Mouse (Mus musculus) kidney, postnatal 4 days (tissue): ENCODE data around the gene Pan2.
"Not testable (repeated sequence)": the region's sequence is repeated elsewhere in the genome, so short reads cannot be mapped to it uniquely, and the experiment has no call there.

Experiments used
- DNase-seq, 2 experiments: peaks; one replicate each; pipeline ENCODE4 v3.0.0; 2021; ENCODE audit warnings: mixed read lengths in 2 of 2

Gene Pan2

DNA sequence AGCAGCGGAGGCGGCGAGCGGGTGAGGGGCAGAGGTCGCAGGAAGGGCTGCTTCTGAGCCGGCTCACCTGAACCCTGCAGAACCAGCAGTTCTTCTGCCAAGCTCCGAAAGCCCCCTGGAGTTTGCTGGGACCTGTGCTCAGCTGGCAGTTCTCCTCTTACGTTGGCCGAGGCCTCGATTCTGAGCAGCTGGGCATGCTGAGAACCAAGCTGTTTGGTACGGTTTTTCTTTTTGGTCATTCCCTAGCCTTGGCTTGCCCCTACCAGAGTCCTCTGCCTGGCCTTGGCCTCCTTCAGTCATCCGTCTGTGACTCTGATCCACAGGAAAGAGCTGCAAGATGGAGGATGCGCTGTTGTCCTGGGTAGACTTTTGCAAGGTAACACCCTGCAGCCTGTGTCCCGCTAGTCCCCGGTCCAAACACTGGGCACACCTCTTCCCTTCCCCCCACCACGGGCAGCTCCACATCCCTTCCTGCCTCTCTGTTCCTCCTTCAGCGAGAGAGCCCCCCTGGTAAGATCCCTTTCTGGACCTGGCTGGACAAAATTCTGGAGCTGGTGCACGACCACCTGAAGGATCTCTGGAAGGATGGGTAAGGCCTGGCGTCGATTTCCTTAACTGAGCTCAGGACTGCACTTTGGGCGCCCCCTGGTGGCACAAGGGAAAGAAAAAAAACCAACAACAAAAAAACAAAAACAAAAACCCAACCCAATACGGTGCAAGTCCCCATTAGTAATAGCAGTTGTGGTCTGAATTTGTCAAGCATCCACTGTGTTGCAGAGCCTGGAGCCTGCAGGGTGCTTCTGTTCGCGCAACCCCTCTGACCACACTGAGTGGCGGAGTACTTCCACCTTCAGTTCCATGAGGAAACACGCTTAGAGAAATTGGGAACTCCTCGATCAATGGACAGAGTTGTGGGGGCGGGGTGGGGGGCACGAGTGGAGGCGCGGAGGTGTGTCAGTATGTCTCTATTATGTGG is 19.2 kb upstream of the Pan2 start:
- peak; percentile 84 to 86 for DNase-seq

DNA sequence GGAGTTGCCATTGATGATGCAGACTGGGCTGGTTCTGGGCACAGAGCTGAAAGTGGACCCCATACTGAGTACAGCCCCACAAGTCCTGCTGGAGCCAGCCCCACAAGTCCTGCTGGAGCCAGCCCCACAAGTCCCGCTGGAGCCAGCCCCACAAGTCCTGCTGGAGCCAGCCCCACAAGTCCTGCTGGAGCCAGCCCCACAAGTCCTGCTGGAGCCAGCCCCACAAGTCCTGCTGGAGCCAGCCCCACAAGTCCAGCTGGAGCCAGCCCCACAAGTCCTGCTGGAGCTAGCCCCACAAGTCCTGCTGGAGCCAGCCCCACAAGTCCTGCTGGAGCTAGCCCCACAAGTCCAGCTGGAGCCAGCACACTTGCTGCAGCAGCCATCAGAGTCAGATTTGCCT is 12.5 kb upstream of the Pan2 start:
- not testable (repeated sequence) for DNase-seq

DNA sequence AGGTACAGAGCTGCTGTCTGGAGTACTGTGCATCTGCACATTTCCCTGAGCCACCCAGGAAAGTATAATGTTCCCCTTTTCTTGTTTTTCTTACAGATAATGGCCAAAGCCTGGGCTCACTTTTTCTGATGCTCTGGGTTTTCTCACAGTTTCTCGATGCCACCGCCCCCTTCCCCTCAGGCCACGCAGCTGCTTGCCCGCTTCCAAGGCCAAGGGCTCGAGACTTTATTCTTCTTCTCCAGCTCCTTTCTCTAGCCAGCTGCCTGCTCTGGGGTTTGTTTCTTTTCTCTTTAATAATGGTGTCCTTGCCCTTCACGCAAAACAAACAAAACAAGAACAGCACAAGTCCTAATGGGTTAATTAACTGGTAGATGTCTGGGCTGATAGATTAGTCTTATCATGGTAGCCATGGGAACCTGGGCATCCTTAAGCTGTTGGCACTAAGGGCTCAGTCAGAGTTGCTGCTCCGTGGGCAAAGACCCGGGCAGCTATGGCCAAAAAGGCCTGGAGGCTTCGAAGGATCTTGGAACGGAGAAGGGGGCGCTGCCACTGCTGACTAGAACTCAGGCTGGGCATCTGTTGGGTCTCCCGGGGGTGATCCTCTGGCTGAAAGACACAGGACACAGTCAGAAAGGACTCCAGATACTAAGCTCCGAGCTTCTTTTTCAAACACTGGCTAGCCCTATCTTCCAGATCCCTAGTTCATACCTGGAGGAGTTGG is 6.6 kb upstream of the Pan2 start:
- DNase-seq, result no peak

DNA sequence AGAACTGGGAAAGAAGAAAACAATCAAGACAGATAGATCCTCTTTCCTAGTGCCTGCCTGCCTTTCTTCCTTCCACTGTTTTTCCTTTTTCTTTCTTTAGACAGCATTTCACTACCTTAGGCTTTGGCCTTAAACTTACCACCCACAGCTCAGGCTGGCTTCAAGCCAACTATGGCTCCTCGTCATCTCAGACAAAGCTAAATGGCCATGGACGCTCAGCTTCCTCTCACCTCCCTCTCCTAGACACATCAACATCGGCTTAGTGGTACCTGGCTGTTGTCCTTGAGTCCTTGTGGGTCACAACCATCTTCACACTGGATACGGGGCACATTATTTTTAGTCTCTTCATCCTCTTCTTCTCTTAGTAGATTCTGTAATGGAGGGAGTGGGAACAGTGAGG is 5.9 kb upstream of the Pan2 start:
- DNase-seq, result peak in 1 of 2 experiments; percentile 21

DNA sequence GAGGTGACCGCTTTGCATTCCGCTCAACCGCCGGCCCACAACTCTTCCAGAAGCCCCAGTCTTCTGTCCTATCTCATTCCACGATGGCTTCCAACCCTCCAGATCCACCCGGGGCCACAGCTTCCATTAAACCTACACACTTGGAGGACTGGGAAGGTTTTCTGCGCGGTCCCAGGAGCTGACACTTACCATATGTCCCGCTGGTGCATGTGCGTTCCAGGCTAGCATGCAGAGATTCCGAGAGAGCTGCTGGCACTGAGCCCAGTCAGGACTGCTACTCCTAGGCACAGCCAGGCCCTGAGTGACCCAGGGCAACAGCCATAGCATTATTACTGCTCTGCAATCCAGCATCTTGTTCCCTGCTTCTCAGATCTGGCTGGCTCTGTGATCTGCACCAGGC is 5.5 kb upstream of the Pan2 start:
- DNase-seq, result peak; percentile 63 to 68

DNA sequence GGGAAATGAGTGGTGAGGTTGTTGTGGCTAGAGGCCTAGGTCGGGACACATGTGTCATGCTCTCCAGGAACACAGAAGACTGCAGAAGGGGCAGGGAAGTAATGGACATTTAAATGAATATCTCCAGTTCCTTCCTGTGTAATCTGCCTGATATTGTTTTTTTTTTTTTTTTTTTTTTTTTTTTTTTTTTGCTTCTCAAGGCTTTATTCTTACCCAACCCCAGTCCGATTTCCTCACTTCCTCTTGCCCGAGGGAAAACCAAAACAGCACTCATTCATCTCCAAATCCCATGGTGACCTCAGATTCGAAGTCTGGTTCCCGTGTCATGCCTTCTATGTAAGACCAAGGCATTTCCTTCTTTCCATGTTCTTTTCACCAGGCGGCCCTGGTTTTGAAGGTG is 4.9 kb upstream of the Pan2 start:
- no peak for DNase-seq

DNA sequence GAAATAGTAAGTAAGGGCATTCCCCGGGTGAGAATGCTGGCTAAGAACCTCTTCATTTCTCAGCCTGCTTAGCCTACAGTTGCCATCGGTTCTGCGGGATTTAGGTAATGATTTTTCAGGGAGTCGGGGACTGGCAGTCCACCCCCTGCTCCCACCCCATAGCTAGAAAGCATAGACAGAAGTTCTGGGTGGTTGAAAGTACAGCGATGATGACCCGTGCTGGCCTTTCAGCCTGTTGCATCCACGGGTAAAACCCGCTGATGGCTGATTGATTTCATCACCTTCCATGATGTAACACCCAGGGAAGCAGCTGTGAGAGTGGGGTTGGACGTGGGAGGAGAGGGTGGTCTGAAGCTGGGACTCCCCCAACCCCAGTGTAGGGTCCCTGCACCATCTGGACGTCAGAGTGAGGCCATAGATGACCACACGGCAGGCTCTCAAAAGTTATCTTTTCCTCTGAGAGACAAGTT is 4.4 kb upstream of the Pan2 start, which contains the start of gene Il23a:
TSS of gene Il23a (minus strand) at position 51 of the 470 bp plus-strand sequence.
- DNase-seq, result no peak

DNA sequence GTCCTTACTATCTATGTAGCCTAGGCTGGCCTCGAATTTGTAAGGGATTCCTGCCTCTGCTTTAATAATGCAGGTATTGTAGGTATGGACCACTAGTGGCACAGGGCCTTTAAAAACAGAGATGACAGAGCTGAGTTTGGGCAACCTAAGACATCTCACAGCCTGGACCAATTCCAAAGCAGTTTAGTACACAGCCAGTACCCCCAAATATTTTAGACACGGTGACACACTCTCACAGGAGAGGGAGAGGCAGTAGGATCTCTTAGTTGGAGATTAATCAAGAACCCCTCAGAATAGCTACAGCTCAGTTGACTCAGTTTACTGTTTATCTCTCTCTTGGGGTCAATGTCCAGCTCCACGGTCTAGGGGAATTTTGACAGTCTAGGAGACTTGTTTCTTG is 778 bp upstream of the Pan2 start:
- DNase-seq, result no peak

DNA sequence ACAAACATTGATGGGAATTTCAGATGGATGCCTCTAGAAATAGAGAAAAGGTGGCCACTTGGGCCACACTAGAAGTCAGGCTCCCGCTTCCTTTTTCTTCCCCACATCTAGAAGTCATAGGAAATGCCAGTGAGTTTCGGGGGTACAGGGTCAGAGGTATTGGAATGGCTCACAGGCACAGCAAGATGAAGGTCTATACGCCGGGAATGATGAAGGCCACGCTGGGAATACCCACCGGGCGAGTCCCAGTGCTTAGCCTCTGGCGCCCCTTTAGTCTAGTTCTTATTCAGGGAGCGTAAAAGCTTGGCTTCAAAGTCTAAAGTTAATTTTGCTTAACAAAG is 380 bp upstream of the Pan2 start:
- DNase-seq, result no peak

DNA sequence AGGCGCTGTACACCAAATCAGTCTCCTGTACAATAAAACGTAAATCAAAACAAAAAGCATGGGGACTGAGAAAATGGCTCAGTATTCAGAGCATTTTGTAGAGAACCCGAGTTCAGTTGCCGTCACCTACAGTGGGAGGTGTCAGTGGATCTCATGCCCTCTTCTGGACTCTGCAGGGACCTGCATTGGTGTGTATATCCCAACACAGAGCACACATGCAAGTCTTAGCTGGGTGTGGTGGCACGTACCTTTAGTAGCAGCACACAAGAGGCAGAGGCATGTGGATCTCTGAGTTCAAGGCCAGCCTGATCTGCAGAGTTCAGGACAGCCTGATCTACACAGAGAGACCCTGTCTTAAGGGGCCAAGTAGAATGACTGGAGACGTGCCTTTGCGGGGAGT is 6.5 kb downstream of the Pan2 start:
- no peak for DNase-seq

DNA sequence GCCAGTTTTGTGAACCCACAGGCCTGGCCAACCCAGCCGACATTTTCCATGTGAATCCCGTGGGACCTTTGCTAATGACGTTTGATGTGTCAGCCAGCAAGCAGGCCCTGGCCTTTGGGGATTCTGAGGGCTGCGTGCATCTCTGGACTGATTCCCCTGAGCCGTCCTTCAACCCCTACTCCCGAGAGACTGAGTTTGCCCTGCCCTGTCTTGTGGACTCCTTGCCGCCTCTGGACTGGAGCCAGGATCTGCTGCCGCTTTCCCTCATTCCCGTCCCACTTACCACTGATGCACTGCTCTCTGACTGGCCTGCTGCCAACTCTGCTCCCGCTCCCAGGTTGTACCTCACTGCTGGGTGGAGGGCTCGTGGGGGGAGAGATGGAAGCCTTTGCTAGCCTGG is 7.0 kb downstream of the Pan2 start:
- DNase-seq, result peak; percentile 61 to 74

DNA sequence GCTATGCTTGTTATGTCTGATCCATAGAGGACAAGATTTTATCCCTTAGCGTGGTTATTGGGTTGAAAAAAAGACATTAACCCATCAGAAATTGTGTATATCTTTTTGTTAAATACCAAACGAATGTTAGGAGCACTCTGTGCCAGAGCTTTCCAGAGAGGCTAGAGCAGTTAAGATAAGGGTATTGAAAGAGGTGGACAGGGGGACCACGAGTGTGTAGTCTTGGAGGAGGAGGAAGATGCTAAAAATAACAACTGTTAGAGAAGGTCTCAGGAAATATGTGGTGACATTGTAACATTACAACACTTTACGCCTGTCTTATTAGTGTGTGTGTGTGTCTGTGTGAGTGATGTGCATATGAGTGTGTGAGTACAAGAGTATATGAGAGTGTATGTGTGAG is 7.8 kb downstream of the Pan2 start:
- DNase-seq, result no peak

DNA sequence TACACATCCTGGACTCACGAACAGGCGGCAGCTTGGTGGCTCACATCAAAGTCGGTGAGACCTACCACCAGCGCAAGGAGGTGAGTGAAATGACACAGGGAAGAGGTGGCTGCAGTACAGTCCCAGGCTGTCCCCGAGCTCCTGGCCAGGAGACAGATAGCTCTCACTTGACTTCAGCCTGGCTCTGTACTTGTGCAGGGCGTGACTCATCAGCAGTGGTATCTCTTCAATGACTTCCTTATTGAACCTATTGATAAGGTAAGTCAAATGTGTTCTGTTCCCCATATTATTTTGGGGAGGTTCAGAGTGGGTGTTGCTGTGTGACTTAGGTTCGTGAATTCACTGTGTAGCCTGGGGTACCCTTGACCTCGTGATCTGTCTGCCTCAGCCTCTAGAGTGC is 12.4 kb downstream of the Pan2 start:
- DNase-seq, result no peak

DNA sequence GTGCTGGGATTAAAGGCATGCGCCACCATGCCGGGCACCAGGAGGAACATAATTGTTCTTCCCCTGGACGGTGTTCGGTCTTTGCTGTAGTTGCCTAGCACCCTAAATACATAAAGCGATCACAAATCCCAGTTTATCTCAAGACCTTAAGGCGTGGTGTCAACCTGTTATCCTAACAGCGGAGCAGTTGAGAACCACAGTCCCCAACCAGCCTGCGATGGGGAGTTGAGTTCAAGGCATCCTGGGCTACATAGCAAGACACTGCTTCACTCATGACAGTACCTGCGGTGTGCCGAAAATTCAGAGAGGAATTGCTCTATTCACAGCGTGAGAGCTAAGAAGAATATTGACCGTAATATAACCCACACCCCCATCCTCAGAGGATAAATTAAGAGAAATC is 18.5 kb downstream of the Pan2 start:
- DNase-seq, result peak in 1 of 2 experiments; percentile 22

DNA sequence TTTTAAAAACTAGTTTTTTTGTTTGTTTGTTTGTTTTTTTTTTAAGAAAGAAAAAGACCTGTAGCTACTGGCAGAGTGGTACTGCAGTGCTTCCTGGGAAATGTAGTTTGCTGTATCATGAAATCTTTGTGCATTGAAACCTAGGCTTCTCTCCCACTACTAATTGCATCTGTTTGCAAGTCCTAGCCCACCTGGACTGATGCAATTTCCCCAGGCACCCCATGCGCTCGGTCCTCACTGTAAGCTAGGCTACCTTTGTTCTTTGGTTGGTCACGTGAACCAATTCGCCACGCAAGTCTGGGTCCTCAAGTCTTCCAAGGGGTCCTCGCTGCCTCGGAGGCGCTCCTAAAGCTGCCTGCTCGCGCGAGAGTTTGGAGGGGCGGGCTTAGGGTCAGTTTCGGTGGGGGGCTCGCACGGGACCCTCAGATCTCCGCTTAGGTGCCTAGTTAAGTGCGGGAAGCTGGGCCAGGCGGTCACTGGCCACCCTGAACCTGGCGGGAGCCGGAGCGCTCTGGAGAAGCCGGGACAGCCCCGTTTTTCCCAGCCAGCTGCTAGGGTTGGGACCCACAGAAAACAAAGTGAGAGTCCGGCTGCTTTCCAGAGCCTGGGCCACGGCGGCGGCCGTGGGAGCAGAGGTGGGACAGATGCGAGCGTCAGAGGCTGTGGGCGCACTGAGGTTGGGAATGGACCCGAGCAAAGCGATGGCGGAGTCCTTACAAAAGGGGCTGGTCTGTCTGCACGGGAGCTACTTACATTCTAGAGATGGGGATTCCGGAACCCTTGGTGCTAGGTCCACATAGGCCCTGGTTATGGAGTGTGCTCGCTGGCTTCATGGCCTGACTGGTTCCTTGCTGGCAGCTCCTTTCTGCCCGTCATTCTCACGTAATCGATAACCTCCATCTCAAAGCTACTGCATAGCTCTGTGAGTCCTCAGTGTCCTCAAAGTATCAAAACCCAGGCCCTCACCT is 19.3 kb downstream of the Pan2 start, which contains the start of gene Cnpy2:
TSS of gene Cnpy2 (plus strand) at position 319 of the 968 bp plus-strand sequence.
- peak; percentile 92 to 95 for DNase-seq

DNA sequence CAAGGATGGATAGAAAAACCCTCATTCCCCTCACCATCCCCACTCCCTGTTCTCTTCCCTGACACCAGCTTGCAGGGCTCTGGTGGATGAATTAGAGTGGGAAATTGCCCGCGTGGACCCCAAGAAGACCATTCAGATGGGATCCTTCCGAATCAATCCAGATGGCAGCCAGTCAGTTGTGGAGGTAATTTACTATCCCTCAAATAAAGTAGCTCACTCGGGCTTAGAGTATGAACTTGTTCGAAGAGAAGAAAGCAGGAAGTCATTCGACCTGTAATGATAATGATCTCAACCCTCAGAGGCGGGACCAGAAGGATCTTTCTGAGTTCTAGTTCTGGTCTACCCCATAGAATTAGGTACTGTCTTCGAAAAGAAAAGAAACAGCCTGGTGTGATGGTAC is 20.4 kb downstream of the Pan2 start:
- no peak for DNase-seq

DNA sequence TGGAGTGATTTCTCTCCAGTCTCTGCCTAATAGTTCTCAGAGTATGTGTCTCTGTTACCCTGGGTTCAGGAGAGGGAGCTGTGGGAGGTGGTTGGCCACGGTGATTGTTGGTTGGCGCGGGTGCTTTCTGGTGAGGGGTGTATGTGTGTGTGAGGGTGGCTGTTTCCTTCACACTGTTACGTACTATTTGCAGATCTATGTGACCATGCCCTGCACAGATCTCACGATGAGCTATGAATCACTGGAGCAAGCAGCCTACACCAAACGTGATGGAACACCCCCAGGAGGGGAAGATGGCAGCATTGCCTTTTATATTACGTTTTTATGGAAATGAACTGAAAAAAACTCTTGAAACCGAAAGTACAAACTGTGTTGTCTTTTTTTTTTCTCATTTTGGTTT is 23.7 kb downstream of the Pan2 start:
- no peak for DNase-seq

DNA sequence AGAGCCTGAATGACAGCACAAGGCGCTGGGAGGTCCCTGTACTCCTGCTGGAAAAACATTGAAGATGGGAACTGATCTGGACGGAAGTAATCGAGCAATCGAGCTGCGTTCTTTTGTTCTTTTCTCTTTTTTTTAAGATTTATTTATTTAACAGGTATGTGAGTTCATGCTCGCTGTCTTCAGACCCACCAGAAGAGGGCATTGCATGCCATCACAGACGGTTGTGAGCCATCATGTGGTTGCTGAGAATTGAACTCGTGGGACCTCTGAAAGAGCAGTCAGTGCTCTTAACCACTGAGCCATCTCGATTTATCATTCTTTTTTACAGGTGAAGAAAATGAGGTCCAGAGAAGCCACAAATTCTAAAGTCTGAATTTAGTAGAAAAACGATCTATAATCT is 24.5 kb downstream of the Pan2 start:
- no peak for DNase-seq

DNA sequence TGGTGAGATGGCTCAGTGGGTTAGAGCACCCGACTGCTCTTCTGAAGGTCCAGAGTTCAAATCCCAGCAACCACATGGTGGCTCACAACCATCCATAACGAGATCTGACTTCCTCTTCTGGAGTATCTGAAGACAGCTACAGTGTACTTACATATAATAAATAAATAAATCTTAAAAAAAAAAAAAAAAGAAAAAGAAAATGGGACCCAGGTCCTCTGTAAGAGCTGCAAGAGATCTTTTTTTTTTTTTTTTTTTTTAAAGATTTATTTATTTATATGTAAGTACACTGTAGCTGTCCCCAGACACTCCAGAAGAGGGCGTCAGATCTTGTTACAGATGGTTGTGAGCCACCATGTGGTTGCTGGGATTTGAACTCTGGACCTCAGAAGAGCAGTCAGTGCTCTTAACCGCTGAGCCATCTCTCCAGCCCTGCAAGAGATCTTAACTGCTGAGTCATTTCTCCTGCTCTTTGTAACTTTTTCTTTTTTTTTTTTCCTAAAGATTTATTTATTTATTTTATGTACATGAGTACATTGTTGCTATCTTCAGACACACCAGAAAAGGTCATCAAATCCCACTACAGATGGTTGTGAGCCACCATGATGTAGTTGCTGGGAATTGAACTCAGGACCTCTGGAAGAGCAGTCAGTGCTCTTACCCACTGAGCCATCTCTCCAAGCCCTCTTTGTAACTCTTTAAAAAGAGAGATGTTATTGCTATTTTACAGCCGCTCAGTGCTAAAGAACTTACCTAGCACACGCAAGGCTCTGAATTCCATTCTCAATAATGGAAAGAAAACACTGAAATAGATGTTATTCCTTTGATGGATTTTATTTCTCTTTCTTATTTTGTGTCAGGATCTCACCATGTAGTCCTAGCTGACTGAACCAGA is 29.5 kb downstream of the Pan2 start:
- DNase-seq, result not testable (repeated sequence)

DNA sequence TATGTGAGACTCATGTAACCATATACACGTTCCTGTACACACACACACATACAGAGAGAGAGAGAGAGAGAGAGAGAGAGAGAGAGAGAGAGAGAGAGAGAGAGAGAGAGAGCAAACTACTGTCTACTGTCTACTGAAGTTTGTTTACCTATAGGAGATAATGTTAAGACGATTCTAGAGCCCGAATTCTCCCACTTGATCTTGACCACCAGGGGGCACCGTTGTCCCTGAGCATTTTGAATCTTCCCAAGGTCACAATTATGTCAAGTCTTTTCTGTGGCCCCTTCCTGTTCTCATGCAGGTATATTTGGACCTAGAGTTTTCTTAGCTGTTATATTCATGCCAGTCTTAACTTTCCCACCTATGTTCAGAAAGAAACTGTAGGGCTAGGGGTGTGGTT is 32.4 kb downstream of the Pan2 start:
- peak; percentile 87 to 88 for DNase-seq

DNA sequence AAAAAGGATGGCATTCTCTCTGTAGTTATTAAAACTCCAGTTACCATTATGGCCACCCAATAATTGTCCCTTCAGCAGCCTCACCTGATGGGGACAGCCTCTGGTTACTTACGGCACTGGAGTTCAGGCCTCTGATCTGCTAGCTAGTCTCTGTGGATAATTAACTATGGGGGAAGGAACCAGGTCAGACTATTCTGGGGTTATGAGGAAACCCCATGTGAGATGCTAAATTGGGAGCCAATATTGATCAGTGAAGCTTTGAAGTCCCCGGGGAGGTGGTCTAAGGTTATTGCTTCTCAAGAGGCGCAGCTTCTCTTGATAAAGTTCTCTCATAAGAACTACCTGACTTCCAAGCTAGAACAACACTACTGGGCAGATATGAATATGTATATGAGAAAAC is 33.1 kb downstream of the Pan2 start:
- no peak for DNase-seq

DNA sequence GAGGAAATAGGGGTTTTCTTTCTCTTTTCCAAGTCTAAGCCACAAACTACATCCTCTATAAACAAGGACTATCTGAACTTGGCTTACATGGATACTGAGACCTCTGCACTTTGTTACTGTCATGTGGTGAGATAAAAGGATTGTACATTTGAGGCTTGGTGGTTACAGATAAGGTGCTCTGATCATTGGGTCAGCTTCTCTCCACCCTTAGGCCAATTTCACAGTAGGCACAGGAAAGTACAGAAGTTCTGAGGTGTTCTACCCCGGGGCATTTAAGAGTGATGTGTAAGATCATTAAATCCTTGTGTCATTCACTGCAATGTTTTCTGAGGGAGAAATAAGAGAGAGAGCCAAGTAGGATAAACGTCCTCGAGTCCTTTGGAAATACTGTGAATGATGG is 33.5 kb downstream of the Pan2 start:
- no peak for DNase-seq
